Mouse (Mus musculus) erythroblast, embryonic 14.5 days (primary cell): ENCODE results near the gene Esyt1. TPM values are rescaled to one million over a fixed set of nuclear protein-coding genes. Genes with fewer than 3 reads are reported as not detected.
A peak's percentile ranks its signal among the peaks of the same experiment; 100 is the strongest.

Experiments used
- H3K27me3 ChIP-seq: 2 replicates; pipeline ENCODE4 v1.6.1; 2012; ENCODE audit warnings: inconsistent platforms; ENCODE audit not compliant: control insufficient read depth
- H3K36me3 ChIP-seq: 2 replicates; pipeline ENCODE4 v1.6.1; 2012; ENCODE audit warnings: mild to moderate bottlenecking, inconsistent platforms; ENCODE audit not compliant: control insufficient read depth
- H3K4me1 ChIP-seq: 2 replicates; pipeline ENCODE4 v1.6.1; 2012; ENCODE audit warnings: inconsistent platforms; ENCODE audit not compliant: control insufficient read depth
- H3K4me3 ChIP-seq: replicated peaks from 2 replicates; pipeline ENCODE3; 2012; ENCODE audit warnings: moderate library complexity, mild to moderate bottlenecking, inconsistent platforms
- H3K9me3 ChIP-seq: 2 replicates; pipeline ENCODE4 v1.6.1; 2012; ENCODE audit warnings: low read length, inconsistent platforms, mixed read lengths; ENCODE audit not compliant: control insufficient read depth
- GATA1 ChIP-seq: IDR thresholded peaks from 2 replicates; pipeline ENCODE4 v1.6.1; 2012; ENCODE audit warnings: low read length, inconsistent platforms, mixed read lengths
- TAL1 ChIP-seq: IDR thresholded peaks from 3 replicates; pipeline ENCODE4 v1.6.1; 2012; ENCODE audit warnings: low read length, inconsistent platforms, mixed read lengths
- polyA plus RNA-seq: library from polyadenylated mRNA; stranded (reverse); fragments of >175 nt; gene quantifications from 2 replicates; pipeline ENCODE4 v1.2.3, GENCODE M21; 2012

The Esyt1 gene
- polyA plus RNA-seq, 1 experiment, result 2.7 TPM

DNA sequence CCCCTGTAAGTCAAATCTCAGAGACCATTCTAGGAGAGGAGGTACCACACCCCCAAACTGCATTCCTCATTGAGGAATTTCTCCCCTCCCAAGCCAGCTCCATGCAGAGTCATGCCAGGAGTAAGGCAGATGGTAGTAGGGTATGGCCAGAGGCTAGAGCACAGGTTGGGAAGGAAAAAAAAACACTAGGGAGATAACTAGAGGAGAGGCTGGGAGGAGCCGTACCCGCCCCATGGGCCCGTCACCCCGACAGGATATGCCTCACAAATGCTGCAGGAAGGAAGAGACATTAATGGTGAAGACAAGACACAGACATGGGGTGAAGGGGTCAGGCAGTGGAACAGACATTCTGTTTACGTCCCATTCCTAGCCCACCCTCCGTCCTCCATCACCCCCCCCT, 34.2 kb downstream of the Esyt1 start:
- peaks cover 45% of the 10 kb centered on the region for H3K4me1 ChIP-seq
- TF ChIP-seq TAL1 (no peak), GATA1 (no peak)
- peaks cover 61% of the 10 kb centered on the region for H3K36me3 ChIP-seq
- no peaks in the 10 kb centered on the region for H3K27me3 ChIP-seq
- H3K9me3 ChIP-seq, result no peaks in the 10 kb centered on the region
- H3K4me3 ChIP-seq, result peak overlapping the region; percentile 88

DNA sequence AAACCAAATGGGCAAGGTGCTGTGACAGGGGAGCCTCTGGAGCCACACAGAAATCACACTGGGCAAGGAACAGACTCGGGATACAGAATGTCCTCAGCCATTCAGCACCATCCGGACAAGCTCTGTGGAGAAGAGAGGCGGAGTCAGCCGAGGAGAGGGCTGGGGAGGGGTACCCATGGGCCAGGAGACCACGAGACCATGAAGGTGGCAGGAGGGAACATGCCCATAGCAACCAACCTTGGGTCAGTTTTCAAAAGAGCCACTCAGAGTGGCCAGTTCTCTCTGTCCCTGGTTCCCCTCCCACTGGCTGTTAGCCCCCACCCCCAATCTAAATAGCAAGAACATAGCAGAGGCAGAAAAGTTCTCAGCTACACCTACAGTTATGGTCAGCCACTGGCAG, 34.8 kb downstream of the Esyt1 start:
- peaks cover 67% of the 10 kb centered on the region for H3K36me3 ChIP-seq
- H3K27me3 ChIP-seq, result no peaks in the 10 kb centered on the region
- H3K9me3 ChIP-seq, result no peaks in the 10 kb centered on the region
- TF ChIP-seq GATA1 (no peak), TAL1 (no peak)
- H3K4me3 ChIP-seq, result no peak overlapping the region
- H3K4me1 ChIP-seq, result peaks cover 40% of the 10 kb centered on the region

DNA sequence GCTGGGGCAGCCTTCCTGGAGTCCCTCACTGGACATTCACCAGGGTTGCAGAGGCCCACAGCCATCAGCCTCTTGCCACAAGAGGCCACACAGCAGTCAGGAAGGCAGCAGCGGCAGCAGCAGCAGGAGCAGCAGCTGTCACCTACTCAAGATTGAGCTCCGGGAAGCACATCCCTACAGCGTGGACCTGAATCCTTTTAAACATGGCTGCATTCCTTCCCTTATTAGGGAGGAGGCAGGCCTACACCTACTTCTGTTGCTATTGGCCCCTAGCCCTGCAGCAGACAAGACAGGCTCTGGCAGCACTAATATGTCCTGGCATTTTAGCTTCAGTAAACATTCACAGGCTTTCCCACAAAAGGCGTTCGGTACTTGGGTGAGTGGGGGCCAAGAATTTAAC, 35.4 kb downstream of the Esyt1 start:
- no peaks in the 10 kb centered on the region for H3K9me3 ChIP-seq
- H3K36me3 ChIP-seq, result peaks cover 73% of the 10 kb centered on the region
- no peak for TF ChIP-seq TAL1
- no peak for TF ChIP-seq GATA1
- H3K27me3 ChIP-seq, result no peaks in the 10 kb centered on the region
- no peak overlapping the region for H3K4me3 ChIP-seq
- H3K4me1 ChIP-seq, result peaks cover 37% of the 10 kb centered on the region

DNA sequence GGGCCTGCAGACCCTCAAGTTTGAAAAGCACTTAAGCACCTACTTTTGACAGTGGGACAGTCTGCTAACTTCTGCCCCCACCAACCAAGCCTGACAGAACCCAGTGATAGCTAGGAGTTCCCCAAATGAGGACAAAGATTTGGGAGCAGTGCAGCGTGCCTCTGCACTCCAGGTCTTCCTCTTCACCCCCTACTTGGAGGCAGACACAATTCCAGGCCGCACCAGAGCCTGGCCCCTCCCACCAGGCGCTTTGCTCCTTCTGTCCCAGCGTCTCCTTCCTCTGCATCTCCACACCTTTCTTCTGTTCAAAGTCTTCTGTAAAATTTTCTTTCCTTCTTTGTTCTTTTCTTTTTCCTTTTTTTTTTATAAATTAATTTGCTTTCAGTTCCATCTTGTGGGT, 35.9 kb downstream of the Esyt1 start:
- no peak for TF ChIP-seq TAL1
- no peak for TF ChIP-seq GATA1
- Histone ChIP-seq H3K4me3 (no peak overlapping the region), H3K9me3 (no peaks in the 10 kb centered on the region), H3K36me3 (peaks cover 76% of the 10 kb centered on the region), H3K4me1 (peaks cover 32% of the 10 kb centered on the region), H3K27me3 (no peaks in the 10 kb centered on the region)

DNA sequence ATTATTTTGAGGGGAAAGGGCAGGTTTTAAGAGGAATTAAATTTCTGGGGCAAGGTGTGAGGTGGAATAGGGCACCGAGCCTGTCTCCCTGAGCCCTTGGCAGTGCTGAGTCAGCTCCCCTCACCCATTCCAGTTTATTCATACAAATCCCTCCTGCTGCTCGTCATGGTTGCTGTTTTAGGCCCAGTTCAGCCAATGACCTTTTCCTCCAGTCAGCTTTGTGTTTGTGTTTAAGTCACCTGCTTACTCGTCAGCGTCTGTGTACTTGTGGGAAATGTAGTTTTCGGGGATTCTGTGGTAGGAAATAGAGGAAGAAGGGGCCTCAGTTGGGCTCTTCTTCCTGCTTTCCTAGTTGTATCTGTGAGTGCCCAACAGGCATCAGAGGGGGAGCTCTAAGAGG, 36.3 kb downstream of the Esyt1 start:
- H3K9me3 ChIP-seq, result no peaks in the 10 kb centered on the region
- no peak overlapping the region for H3K4me3 ChIP-seq
- H3K4me1 ChIP-seq, result peaks cover 28% of the 10 kb centered on the region
- H3K27me3 ChIP-seq, result no peaks in the 10 kb centered on the region
- peaks cover 79% of the 10 kb centered on the region for H3K36me3 ChIP-seq
- no peak for TF ChIP-seq GATA1
- no peak for TF ChIP-seq TAL1

DNA sequence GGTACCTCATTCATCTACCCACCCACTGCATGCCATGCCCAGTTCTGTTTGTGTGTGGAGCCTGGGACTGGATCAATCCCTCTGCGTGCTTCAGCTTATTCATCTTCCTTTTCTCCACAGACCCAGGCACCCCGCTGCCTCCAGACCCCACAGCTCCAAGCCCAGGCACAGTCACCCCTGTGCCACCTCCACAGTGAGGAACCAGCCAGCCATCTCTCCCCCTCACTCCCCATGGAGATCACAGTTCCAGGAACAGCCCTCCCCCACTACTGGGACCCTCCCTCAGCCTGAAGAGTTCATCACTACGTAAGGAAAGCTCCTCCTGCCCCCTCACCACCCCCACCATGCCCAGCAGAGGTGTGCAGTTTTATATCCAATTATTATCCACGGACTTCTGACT, 36.9 kb downstream of the Esyt1 start:
- no peaks in the 10 kb centered on the region for H3K27me3 ChIP-seq
- no peak overlapping the region for H3K4me3 ChIP-seq
- no peaks in the 10 kb centered on the region for H3K9me3 ChIP-seq
- peaks cover 26% of the 10 kb centered on the region for H3K4me1 ChIP-seq
- no peak for TF ChIP-seq GATA1
- no peak for TF ChIP-seq TAL1
- H3K36me3 ChIP-seq, result peaks cover 85% of the 10 kb centered on the region

DNA sequence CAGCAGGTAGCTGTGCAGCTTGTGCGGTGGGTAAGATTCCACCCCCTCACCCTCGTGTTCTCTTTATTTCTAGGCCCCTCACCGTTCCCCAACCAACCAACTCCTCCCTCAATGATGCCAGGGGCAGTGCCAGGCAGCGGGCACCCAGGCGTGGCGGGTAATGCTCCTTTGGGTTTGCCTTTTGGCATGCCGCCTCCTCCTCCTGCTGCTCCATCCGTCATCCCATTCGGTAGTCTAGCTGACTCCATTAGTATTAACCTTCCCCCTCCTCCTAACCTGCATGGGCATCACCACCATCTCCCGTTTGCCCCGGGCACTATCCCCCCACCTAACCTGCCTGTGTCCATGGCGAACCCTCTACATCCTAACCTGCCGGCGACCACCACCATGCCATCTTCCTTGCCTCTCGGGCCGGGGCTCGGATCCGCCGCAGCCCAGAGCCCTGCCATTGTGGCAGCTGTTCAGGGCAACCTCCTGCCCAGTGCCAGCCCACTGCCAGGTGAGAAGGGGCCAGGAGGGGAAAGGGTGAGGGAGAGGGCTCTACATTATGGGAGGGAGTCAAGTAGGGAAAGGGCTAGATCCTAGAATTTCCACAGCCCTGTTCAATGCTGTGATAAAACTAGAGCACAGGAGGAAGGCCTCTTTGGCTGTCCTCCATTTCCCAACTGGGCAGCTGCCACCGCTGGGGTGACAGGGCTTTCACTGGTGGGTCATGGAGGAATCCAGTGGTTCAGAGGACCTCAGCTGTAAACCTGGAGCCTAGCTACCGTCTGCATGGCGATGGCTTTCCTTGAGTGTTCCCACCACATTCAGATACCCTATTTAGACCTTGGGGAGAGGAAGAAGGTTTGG, 37.6 kb downstream of the Esyt1 start:
- Histone ChIP-seq H3K27me3 (no peaks in the 10 kb centered on the region), H3K4me1 (peaks cover 25% of the 10 kb centered on the region), H3K36me3 (peaks cover 91% of the 10 kb centered on the region), H3K4me3 (no peak overlapping the region), H3K9me3 (no peaks in the 10 kb centered on the region)
- TF ChIP-seq TAL1 (no peak), GATA1 (no peak)

DNA sequence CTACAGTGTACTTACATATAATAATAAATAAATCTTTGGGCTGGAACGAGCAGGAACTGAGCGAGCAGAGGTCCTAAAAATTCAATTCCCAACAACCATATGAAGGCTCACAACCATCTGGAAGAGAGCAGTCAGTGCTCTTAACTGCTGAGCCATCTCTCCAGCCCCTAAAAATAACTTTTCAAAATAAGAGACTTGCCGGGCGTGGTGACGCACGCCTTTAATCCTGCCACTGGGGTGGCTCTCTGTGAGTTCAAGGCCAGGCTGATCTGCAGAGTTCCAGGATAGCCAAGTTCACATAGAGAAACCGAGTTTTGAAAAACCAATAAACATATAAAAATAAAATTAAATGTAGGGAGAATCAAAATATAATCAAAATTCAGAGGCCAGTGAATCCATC, 39.3 kb downstream of the Esyt1 start:
- Histone ChIP-seq H3K27me3 (no peaks in the 10 kb centered on the region), H3K4me3 (no peak overlapping the region), H3K9me3 (no peaks in the 10 kb centered on the region), H3K4me1 (peaks cover 8% of the 10 kb centered on the region), H3K36me3 (peaks cover 95% of the 10 kb centered on the region)
- no peak for TF ChIP-seq GATA1
- no peak for TF ChIP-seq TAL1

DNA sequence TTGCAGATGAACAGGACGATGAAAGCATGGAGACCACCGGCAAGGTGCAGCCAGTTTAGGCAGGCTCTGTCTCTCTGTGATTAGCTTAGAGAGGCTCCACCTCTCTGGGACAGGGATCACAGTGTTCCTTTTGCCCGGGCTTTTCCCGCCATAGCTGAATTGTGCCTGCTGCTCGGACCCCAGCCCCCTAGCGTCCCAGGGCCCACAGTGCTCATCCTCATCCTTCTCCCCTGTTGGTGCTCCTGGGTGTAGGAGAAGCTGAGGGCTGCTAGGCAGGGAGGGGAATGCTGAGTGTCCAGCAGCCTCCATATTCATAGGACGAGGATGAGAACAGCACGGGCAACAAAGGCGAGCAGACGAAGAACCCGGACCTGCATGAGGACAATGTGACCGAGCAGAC, 51.3 kb downstream of the Esyt1 start:
- H3K36me3 ChIP-seq, result peaks cover 97% of the 10 kb centered on the region
- no peak for TF ChIP-seq TAL1
- TF ChIP-seq GATA1, result no peak

DNA sequence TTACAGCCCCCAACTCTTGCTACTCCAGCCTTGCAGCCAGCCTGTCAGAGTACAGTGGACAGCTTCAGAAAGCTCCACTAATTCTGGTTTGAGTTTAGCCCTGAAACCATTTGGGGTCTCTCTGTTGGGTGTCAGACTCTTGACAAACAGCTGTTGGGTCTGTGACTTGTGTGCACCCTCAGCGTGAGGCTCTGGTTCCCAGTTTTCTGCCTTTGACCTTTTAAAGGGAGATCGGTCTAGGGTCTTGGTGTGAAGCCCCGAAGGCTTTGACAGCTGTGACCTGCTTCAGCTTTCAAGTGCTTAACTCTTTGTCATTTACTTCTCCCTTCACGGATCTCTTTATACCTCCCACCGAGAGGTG, 65.4 kb downstream of the Esyt1 start:
- H3K27me3 ChIP-seq, result no peaks in the 10 kb centered on the region
- H3K4me1 ChIP-seq, result peaks cover 42% of the 10 kb centered on the region
- H3K9me3 ChIP-seq, result no peaks in the 10 kb centered on the region
- peak overlapping the region; percentile 89 for H3K4me3 ChIP-seq
- TF ChIP-seq TAL1, result no peak
- TF ChIP-seq GATA1, result no peak
- H3K36me3 ChIP-seq, result peaks cover 51% of the 10 kb centered on the region

More for the DNA sequence above, 51.3 kb downstream of the Esyt1 start:
- peaks cover 4% of the 10 kb centered on the region for H3K4me1 ChIP-seq
- H3K27me3 ChIP-seq, result no peaks in the 10 kb centered on the region
- no peak overlapping the region for H3K4me3 ChIP-seq
- no peaks in the 10 kb centered on the region for H3K9me3 ChIP-seq

Other genes with a start within 250 kb of the Esyt1 start
- not detected in 2 replicates for gene Il23a, start 227.1 kb downstream of the Esyt1 start, polyA plus RNA-seq
- gene Pan2, start 222.5 kb downstream of the Esyt1 start, polyA plus RNA-seq, result 0.31 and 0.44 TPM in 2 replicates
- 2.3 and 3.2 TPM in 2 replicates for gene Cnpy2, start 203.4 kb downstream of the Esyt1 start, polyA plus RNA-seq
- 2.2 and 3.1 TPM in 2 replicates for gene Cs, start 188.1 kb downstream of the Esyt1 start, polyA plus RNA-seq
- gene Coq10a, start 156.9 kb downstream of the Esyt1 start, polyA plus RNA-seq, result 0.49 and 0.53 TPM in 2 replicates
- gene Ankrd52, start 148.8 kb downstream of the Esyt1 start, polyA plus RNA-seq, result 1.4 and 1.9 TPM in 2 replicates
- gene Slc39a5, start 124.6 kb downstream of the Esyt1 start, polyA plus RNA-seq, result 0.15 and 0.16 TPM in 2 replicates
- 32.3 and 34.1 TPM in 2 replicates for gene Nabp2, start 114.4 kb downstream of the Esyt1 start, polyA plus RNA-seq
- gene Rnf41, start 114.2 kb downstream of the Esyt1 start, polyA plus RNA-seq, result 0.37 and 0.48 TPM in 2 replicates
- 19.2 and 19.5 TPM in 2 replicates for gene Smarcc2, start 66.6 kb downstream of the Esyt1 start, polyA plus RNA-seq
- 36.6 and 41.6 TPM in 2 replicates for gene Myl6, start 31.7 kb downstream of the Esyt1 start, polyA plus RNA-seq
- 0.63 and 0.76 TPM in 2 replicates for gene Myl6b, start 27.2 kb downstream of the Esyt1 start, polyA plus RNA-seq
- gene Zc3h10, start 21.9 kb upstream of the Esyt1 start, polyA plus RNA-seq, result 1.6 and 1.9 TPM in 2 replicates
- 2,301 and 2,563 TPM in 2 replicates for gene Rpl41, start 23.4 kb upstream of the Esyt1 start, polyA plus RNA-seq
- 39.3 and 42.3 TPM in 2 replicates for gene Pa2g4, start 40.1 kb upstream of the Esyt1 start, polyA plus RNA-seq
- gene Erbb3, start 63.8 kb upstream of the Esyt1 start, polyA plus RNA-seq, result 0.01 TPM in 1 of 2 replicates, not detected in the other
- gene Rps26, start 100.9 kb upstream of the Esyt1 start, polyA plus RNA-seq, result 514 and 972 TPM in 2 replicates
- 0.01 TPM in 1 of 2 replicates, not detected in the other for gene Ikzf4, start 120.1 kb upstream of the Esyt1 start, polyA plus RNA-seq
- 0.04 and 0.14 TPM in 2 replicates for gene Suox, start 148.2 kb upstream of the Esyt1 start, polyA plus RNA-seq
- 1.1 and 1.2 TPM in 2 replicates for gene Rab5b, start 170.4 kb upstream of the Esyt1 start, polyA plus RNA-seq
- gene Pmel, start 178.3 kb upstream of the Esyt1 start, polyA plus RNA-seq, result not detected in 2 replicates
- 2.3 and 2.6 TPM in 2 replicates for gene Cdk2, start 179.2 kb upstream of the Esyt1 start, polyA plus RNA-seq
- gene Dgka, start 219.0 kb upstream of the Esyt1 start, polyA plus RNA-seq, result 0.02 and 0.03 TPM in 2 replicates
- gene Pym1, start 222.0 kb upstream of the Esyt1 start, polyA plus RNA-seq, result 10.9 and 11.7 TPM in 2 replicates